Mouse (Mus musculus): Measurements from ENCODE around the gene Pfdn2.

- TF ChIP-seq POLR2A (IDR thresholded peaks at IDR 0.05; ENCODE audit: borderline replicate concordance, insufficient read depth, low read length) (no peak), CTCF (IDR thresholded peaks at IDR 0.05; ENCODE audit: borderline replicate concordance, insufficient read depth, low read depth, low read length) (no peak)
These were observed 32.8 kb downstream of the Pfdn2 start for GRCm38 (mm10) chr1:171378298-171378697.

Measured in cerebellum, adult 2 months (tissue).